Mouse (Mus musculus) kidney, embryonic 15.5 days (tissue): ENCODE data around the gene Srd5a1. TPM values are rescaled to one million over a fixed set of nuclear protein-coding genes. Genes with fewer than 3 reads are reported as not detected.
A peak's percentile ranks its signal among the peaks of the same experiment; 100 is the strongest.
"Not testable (repeated sequence)": the region's sequence is repeated elsewhere in the genome, so short reads cannot be mapped to it uniquely, and the experiment has no call there.

Experiments used
- ATAC-seq: fragments of 200-750 bp; cut with Nextera tagmentation; replicated peaks from 2 replicates; pipeline ENCODE4 v1.8.0; 2017; ENCODE audit warnings: moderate TSS enrichment; ENCODE audit not compliant: low FRiP score
- H3K27ac ChIP-seq: fragments of 300-500 bp; sonication (generic); 2 replicates; pipeline ENCODE4 v1.5.1; 2015; ENCODE audit warnings: mild to moderate bottlenecking, inconsistent platforms
- H3K27me3 ChIP-seq: fragments of 300-500 bp; sonication (generic); 2 replicates; pipeline ENCODE4 v1.6.1; 2015; ENCODE audit warnings: inconsistent platforms
- H3K36me3 ChIP-seq: fragments of 300-500 bp; sonication (generic); 2 replicates; pipeline ENCODE4 v1.6.1; 2015; ENCODE audit warnings: inconsistent platforms
- H3K4me1 ChIP-seq: fragments of 300-500 bp; sonication (generic); 2 replicates; pipeline ENCODE4 v1.6.1; 2015; ENCODE audit warnings: inconsistent platforms
- H3K4me2 ChIP-seq: fragments of 300-500 bp; sonication (generic); 2 replicates; pipeline ENCODE4 v1.6.1; 2015; ENCODE audit warnings: moderate library complexity, mild to moderate bottlenecking, inconsistent platforms
- H3K4me3 ChIP-seq: fragments of 300-500 bp; sonication (generic); replicated peaks from 2 replicates; pipeline ENCODE4 v1.5.1; 2015; ENCODE audit warnings: mild to moderate bottlenecking, inconsistent platforms
- H3K9ac ChIP-seq: fragments of 300-500 bp; sonication (generic); 2 replicates; pipeline ENCODE4 v1.6.1; 2015; ENCODE audit warnings: mild to moderate bottlenecking, inconsistent platforms
- H3K9me3 ChIP-seq: fragments of 300-500 bp; sonication (generic); replicated peaks from 2 replicates; pipeline ENCODE4 v1.6.1; 2016; ENCODE audit warnings: inconsistent platforms
- WGBS: fragments of 180-500 bp; shearing (Covaris S2); methylation state at CpG from one replicate; pipeline ENCODE4 v1.1.7; 2015; ENCODE audit warnings: mixed read lengths; 5-methylcytosine and 5-hydroxymethylcytosine counted together
- polyA plus RNA-seq: library from polyadenylated mRNA; unstranded; fragments of >200 nt; fragmentation: Nextera tagmentation; extraction: Ambion mirVana; gene quantifications from 2 replicates; pipeline ENCODE4 v1.2.1, GENCODE M21; 2015

Gene Srd5a1
- polyA plus RNA-seq, 1 experiment from 2014 or later, result 26.5 TPM

DNA sequence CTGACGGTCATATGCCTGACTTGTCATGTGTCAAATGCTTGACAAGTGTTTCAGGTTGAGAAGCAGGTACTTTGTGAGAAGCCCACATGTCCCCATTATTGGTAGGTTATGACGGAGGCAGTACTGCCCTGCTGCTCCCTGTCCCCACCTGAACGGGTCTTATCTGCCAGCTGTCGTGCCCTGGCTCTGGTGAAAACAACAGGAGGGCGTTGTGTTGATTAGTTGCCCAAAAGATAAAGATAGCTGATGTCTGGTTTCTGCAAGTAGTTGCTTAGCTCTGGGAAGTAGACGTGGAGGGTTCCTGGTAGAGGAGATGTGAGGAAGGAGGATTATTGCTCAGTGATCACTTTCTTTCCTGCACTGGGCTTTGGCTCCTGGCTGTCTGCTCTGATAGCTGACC, 5.5 kb upstream of the Srd5a1 start:
- WGBS, result 84% methylated on average over 6 of the region's 6 CpGs
- H3K9ac ChIP-seq, result no peak overlapping the region
- H3K4me3 ChIP-seq, result no peak overlapping the region
- H3K9me3 ChIP-seq, result no peaks in the 10 kb centered on the region
- no peaks in the 10 kb centered on the region for H3K27me3 ChIP-seq
- peaks cover 81% of the 10 kb centered on the region for H3K36me3 ChIP-seq
- H3K27ac ChIP-seq, result no peak overlapping the region
- no peak overlapping the region for H3K4me2 ChIP-seq
- peaks cover 11% of the 10 kb centered on the region for H3K4me1 ChIP-seq
- ATAC-seq, result no peak

DNA sequence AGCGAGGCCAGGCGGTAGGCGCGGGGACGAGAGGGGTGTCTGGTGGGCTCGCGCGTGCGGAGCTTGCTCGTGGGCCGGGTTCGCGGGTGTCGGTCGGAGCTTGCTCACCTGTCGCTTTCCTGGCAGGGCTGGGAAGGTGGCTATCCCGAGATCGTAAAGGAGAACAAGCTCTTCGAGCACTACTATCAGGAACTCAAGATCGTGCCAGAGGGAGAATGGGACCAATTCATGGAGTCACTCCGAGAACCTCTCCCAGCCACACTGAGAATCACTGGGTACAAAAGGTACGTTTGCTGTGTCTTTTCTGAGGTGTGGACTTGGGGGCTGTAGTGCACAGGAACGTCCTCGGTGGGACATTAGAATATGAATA, 918 bp upstream of the Srd5a1 start:
- WGBS, result 1% methylated on average over 24 of the region's 24 CpGs
- Histone ChIP-seq H3K4me3 (peak overlapping the region; percentile 100), H3K4me1 (peaks cover 16% of the 10 kb centered on the region), H3K27me3 (no peaks in the 10 kb centered on the region), H3K4me2 (peak overlapping the region; percentile 97), H3K9ac (peak overlapping the region; percentile 86), H3K27ac (peak overlapping the region; percentile 71; the same call in 1 of the 2 replicates), H3K36me3 (peaks cover 40% of the 10 kb centered on the region), H3K9me3 (no peaks in the 10 kb centered on the region)
- ATAC-seq, result no peak

DNA sequence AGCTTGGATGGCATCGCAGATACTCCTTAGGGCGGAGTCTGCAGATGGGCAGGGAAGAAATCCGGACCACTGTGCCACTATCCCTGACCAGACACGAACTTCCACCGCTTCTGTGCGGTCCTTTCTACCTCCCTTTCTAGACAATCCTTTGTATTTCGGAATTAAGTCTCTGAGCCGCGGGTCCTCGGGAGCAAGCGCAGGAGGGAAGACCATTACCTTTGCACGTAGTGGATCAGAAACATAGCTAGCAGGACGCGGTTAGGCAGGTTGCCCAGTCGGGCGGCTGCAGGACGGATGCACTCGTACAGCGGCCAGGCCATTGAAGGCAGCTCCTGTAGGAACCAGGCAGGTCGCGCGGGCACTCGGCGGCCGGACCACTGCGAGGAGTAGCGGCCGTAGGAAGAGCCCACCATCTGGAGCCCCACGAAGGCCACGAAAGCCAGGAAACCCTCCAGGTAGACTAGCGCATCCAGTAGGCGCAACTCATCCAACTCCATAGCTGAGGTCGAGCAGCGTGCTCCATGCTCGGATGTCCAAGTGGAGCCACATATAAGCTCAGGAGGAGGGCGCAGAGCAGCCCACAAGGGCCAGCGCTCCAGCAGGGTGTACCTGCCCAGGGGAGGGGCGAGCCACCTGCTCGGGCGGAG, 368 bp downstream of the Srd5a1 start:
- peak overlapping the region; percentile 97 for H3K4me2 ChIP-seq

DNA sequence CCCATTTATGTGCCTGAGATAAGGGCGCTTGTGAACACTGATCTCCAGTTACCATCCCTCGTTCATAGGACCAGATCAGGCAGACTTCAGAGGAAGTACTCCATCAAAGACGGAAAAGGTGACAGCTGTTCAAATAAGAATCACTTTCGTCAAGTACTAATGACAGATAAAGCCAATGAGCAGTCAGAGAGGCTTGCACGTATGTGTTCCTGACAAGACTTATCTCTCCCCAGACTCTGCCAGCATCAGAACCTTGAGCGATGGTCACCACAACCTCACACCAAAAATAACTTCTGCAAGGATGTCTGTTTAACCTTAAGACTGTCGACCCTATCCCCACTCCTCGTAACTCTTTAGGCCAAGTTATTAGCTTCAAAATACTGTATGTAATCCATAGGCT, 2.5 kb downstream of the Srd5a1 start:
- 77% methylated on average over 8 of the region's 8 CpGs for WGBS
- no peak for ATAC-seq
- Histone ChIP-seq H3K27ac (no peak overlapping the region), H3K36me3 (peaks cover 7% of the 10 kb centered on the region), H3K9me3 (no peaks in the 10 kb centered on the region), H3K4me2 (no peak overlapping the region), H3K27me3 (no peaks in the 10 kb centered on the region), H3K9ac (no peak overlapping the region), H3K4me3 (no peak overlapping the region), H3K4me1 (peaks cover 16% of the 10 kb centered on the region)

More for the DNA sequence above, 368 bp downstream of the Srd5a1 start:
- peaks cover 28% of the 10 kb centered on the region for H3K36me3 ChIP-seq
- peak overlapping the region; percentile 58; the same call in 1 of the 2 replicates for H3K27ac ChIP-seq
- H3K4me1 ChIP-seq, result peaks cover 16% of the 10 kb centered on the region
- no peaks in the 10 kb centered on the region for H3K9me3 ChIP-seq
- WGBS, result under 1% methylated on average over 40 of the region's 40 CpGs
- peak overlapping the region; percentile 100 for H3K4me3 ChIP-seq
- no peaks in the 10 kb centered on the region for H3K27me3 ChIP-seq
- ATAC-seq, result peak; percentile 44
- H3K9ac ChIP-seq, result peak overlapping the region; percentile 59

DNA sequence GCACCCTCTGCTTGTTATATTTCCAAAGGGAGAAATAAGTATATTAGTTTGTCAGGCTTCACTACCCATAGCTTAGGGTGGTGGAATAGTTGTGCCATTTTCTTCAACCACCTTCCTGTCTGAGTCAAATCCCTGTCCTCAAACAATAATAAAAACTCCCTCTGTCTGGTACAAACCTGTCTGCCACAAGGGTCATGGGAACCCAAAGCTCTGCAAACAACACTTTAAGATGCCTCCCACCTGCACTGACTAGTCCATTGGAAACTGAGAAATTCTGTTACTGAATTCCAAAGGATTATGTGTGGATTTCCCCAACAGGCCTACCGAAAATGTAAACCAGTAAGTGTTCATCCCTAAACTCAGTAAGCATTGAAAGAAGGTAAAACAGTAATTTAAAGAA, 6.6 kb downstream of the Srd5a1 start:
- Histone ChIP-seq H3K9ac (no peak overlapping the region), H3K27me3 (no peaks in the 10 kb centered on the region), H3K4me3 (no peak overlapping the region), H3K27ac (no peak overlapping the region), H3K36me3 (no peaks in the 10 kb centered on the region), H3K4me1 (no peaks in the 10 kb centered on the region), H3K4me2 (no peak overlapping the region), H3K9me3 (no peaks in the 10 kb centered on the region)
- WGBS, result 67% methylated on average over 1 of the region's 1 CpGs
- no peak for ATAC-seq

DNA sequence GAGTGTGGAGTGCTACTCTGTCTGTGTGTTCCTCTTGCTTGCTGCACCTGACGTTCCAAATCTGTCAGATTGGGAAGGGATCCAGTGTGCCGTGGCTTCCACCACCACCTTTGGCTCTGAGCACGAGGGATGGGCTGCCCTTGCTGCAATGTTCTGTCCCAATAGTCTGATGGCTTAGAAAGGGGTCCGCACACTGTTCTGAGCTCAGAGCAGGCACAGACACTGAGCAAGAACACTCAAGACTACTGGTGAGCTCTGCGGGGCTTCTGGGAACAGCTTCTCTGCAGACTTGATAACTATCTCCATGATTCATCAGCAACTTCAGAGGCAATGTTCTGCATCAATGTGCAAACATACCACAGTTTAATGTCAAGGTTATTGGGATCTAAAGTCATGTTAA, 9.9 kb downstream of the Srd5a1 start:
- Histone ChIP-seq H3K36me3 (no peaks in the 10 kb centered on the region), H3K9ac (no peak overlapping the region), H3K4me2 (no peak overlapping the region), H3K4me1 (no peaks in the 10 kb centered on the region), H3K4me3 (no peak overlapping the region), H3K27me3 (no peaks in the 10 kb centered on the region), H3K9me3 (no peaks in the 10 kb centered on the region), H3K27ac (no peak overlapping the region)
- ATAC-seq, result no peak
- 82% methylated on average over 5 of the region's 5 CpGs for WGBS

DNA sequence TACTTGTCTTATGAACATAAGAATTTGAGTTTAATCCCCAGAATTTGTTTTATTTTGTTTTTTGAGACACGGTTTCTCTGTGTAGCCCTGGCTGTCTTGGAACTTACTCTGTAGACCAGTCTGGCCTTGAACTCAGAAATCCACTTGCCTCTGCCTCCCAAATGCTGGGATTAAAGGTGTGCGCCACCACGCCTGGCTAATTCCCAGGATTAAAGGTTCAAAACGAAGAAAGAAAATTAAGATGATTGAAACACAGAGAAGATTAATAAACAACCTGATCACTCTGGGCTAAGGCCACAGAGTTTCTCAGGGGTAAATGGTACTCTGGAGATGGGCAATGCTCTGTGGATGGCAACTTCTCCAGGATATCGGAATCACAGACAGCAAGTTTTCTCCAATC, 10.4 kb downstream of the Srd5a1 start:
- not testable (repeated sequence) for ATAC-seq, H3K36me3 ChIP-seq, H3K4me3 ChIP-seq, H3K27me3 ChIP-seq, H3K4me1 ChIP-seq, H3K27ac ChIP-seq, H3K9me3 ChIP-seq, H3K4me2 ChIP-seq, H3K9ac ChIP-seq
- WGBS, result 88% methylated on average over 5 of the region's 5 CpGs

DNA sequence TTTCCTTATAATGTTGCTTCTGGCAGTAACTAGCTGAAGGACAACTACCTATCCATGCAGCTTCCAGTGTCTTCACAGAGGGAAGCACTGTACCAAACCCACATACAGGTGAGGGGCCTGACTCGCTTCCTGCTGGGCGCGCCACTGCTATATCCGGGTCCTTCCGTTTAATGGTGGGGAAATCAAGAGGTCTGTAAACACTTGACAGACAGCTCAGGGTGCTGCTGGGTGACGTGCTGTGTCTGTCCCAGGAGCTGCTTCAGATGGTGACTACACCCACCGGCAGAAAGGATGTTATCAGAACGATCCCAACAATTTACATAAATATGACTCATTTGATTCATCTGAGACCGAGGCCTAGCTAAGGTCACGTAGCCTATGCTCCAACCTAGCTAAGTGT, 12.4 kb downstream of the Srd5a1 start:
- no peak for ATAC-seq
- no peaks in the 10 kb centered on the region for H3K36me3 ChIP-seq
- no peak overlapping the region for H3K27ac ChIP-seq
- no peak overlapping the region for H3K9ac ChIP-seq
- no peaks in the 10 kb centered on the region for H3K27me3 ChIP-seq
- 85% methylated on average over 10 of the region's 10 CpGs for WGBS
- no peak overlapping the region for H3K4me3 ChIP-seq
- H3K4me2 ChIP-seq, result no peak overlapping the region
- H3K4me1 ChIP-seq, result no peaks in the 10 kb centered on the region; the same call in 1 of the 2 replicates
- no peaks in the 10 kb centered on the region for H3K9me3 ChIP-seq

DNA sequence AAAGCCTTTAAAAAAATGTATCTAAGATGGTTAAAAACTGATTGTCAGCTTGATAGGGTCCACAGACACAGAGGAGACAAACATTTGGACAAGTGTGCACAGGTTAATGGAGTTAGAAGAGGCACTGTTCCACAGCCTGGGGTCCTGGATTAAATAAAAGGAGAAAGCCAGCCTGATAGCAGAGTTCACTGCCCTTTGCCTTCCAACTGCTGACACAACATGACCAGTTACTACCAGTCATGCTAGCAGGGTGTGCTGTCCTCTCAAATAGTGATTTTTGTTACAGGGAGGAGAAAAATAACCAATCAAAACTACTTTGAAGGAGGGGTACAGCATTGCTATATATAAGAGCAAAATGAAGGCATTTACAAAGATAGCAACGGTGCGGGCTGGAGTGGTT, 14.7 kb downstream of the Srd5a1 start:
- H3K27ac ChIP-seq, result no peak overlapping the region
- no peak for ATAC-seq
- H3K9ac ChIP-seq, result no peak overlapping the region
- H3K9me3 ChIP-seq, result no peaks in the 10 kb centered on the region
- no peaks in the 10 kb centered on the region for H3K36me3 ChIP-seq
- H3K27me3 ChIP-seq, result no peaks in the 10 kb centered on the region
- H3K4me1 ChIP-seq, result no peaks in the 10 kb centered on the region; the same call in 1 of the 2 replicates
- H3K4me2 ChIP-seq, result no peak overlapping the region
- 94% methylated on average over 2 of the region's 2 CpGs for WGBS
- no peak overlapping the region for H3K4me3 ChIP-seq

DNA sequence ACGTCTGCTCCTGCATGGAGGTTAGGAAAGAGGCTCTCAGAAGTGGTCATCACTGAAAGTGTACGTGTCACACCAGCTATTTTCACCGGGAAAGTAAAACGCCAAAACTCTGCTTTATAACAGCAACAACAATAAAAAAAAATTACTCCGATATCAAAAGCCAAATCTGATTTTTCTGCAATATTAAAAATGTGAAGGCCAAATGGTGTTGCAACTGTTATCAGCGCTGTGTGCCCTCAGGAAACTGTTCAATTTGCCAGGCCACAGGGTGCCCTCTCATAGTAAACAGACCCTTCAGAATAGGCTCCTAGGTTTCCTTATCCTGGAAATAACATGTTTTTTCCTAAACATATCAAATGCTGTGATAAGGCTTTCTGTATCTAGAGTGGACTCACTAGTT, 15.3 kb downstream of the Srd5a1 start:
- no peaks in the 10 kb centered on the region for H3K36me3 ChIP-seq
- H3K27me3 ChIP-seq, result no peaks in the 10 kb centered on the region
- H3K9me3 ChIP-seq, result no peaks in the 10 kb centered on the region
- H3K4me1 ChIP-seq, result no peaks in the 10 kb centered on the region; the same call in 1 of the 2 replicates
- H3K4me2 ChIP-seq, result no peak overlapping the region
- no peak for ATAC-seq
- H3K4me3 ChIP-seq, result no peak overlapping the region
- no peak overlapping the region for H3K27ac ChIP-seq
- 90% methylated on average over 6 of the region's 6 CpGs for WGBS
- no peak overlapping the region for H3K9ac ChIP-seq

DNA sequence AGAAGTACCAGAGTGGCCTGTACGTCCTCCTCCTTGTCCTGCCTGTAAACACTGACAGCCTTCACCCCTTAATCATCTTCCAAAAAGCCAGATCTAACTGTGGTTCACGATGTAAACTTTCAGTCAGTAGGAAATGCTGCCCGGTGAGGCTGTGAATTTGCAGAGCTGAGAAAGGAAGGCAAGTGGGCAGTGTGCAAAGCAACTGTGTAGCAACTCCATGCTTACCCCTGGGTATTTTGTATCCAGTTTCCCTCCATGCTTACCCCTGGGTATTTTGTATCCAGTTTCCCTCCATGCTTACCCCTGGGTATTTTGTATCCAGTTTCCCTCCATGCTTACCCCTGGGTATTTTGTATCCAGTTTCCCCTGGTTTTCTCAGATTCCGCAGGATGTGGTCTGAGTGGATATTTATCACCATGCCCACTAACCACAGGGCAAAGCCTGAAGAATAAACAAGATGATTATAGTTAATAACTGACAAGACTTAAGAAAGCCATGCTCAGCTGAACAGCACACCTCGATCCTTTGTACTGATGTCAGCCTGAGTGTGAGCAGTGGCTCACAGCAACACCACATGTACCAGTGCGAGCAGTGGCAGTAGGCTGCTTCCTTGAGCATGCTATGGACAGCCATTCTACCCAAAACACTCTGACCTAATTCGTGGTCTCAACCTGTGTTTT, 16.5 kb downstream of the Srd5a1 start:
- Histone ChIP-seq H3K27me3 (no peaks in the 10 kb centered on the region), H3K4me3 (no peak overlapping the region), H3K9me3 (no peaks in the 10 kb centered on the region), H3K4me1 (no peaks in the 10 kb centered on the region; the same call in 1 of the 2 replicates), H3K27ac (no peak overlapping the region), H3K36me3 (no peaks in the 10 kb centered on the region), H3K9ac (no peak overlapping the region), H3K4me2 (no peak overlapping the region)
- WGBS, result 72% methylated on average over 7 of the region's 7 CpGs
- no peak for ATAC-seq

DNA sequence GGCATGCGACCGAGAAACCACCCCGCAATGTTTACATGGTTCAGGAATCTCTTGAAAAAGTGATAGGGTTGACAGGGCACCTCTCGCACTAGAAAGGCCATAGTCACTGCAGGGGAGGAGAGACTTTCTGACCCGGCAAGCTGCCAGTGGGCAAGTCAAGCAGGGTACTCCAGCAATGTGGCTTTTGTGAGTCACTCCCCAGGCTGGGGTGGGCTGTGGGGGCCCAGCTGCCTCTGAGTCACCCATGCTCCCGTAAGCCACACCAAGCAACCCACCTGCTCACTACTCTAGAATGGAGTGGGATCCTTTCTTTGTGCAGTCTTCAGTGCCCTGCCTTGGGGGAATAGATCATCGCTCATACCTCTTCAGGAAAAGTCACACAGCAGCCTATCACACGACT, 17.8 kb downstream of the Srd5a1 start:
- H3K27me3 ChIP-seq, result no peaks in the 10 kb centered on the region
- no peaks in the 10 kb centered on the region for H3K9me3 ChIP-seq
- H3K4me1 ChIP-seq, result no peaks in the 10 kb centered on the region; the same call in 1 of the 2 replicates
- H3K27ac ChIP-seq, result no peak overlapping the region
- H3K9ac ChIP-seq, result no peak overlapping the region
- peak; percentile 20; the same call in 1 of the 2 replicates for ATAC-seq
- H3K4me2 ChIP-seq, result no peak overlapping the region
- H3K4me3 ChIP-seq, result no peak overlapping the region
- no peaks in the 10 kb centered on the region for H3K36me3 ChIP-seq
- WGBS, result 56% methylated on average over 8 of the region's 8 CpGs
